Mouse (Mus musculus): Measurements from ENCODE around the gene Phf21a. TPM values are rescaled to one million over a fixed set of nuclear protein-coding genes. Genes with fewer than 3 reads are reported as not detected.
A peak's percentile ranks its signal among the peaks of the same experiment; 100 is the strongest.

Gene Phf21a
- polyA plus RNA-seq, 1 experiment from 2014 or later = 44.1 TPM

DNA sequence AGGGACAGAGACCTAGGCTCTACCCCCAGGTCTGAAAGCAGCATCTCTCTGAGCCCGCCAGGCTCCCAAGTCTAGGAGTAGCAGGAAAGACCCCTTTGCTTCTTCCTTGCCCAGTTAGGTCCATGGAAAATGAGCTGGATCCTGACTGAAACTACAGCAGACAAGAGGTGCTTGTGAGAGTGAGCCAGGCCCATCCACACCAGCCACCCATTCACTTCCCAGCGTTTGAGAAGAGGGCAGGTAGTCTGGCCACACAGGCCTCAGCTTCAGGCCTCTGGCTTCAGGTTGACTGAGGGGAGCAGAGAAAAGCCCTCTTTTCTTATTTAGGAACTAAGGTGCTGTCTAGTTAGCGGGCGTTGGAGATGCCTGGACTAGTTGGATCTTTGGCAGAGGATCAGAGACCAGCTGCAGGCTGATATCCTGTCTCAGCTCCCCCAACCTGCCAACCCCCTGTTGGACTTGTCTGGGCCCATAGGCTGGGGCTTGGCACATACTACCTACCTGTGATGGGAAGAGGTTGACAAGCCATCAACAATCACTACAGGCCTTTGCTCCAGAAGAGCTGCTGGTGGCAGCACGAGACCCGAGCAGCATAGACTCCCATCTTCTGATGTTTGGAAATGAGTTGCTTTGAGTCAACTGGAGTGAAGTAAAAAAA lies 269.8 kb downstream of the Phf21a start:
- Histone ChIP-seq H3K27ac (no peak overlapping the region), H3K27me3 (no peaks in the 10 kb centered on the region), H3K9ac (no peak overlapping the region), H3K4me2 (no peak overlapping the region), H3K9me3 (no peaks in the 10 kb centered on the region), H3K36me3 (replicated peaks) (peaks cover 59% of the 10 kb centered on the region), H3K4me3 (replicated peaks) (no peak overlapping the region), H3K4me1 (no peaks in the 10 kb centered on the region)
- WGBS = 95% methylated on average over 6 of the region's 6 CpGs
- ATAC-seq (ENCODE audit: low FRiP score) = no peak

DNA sequence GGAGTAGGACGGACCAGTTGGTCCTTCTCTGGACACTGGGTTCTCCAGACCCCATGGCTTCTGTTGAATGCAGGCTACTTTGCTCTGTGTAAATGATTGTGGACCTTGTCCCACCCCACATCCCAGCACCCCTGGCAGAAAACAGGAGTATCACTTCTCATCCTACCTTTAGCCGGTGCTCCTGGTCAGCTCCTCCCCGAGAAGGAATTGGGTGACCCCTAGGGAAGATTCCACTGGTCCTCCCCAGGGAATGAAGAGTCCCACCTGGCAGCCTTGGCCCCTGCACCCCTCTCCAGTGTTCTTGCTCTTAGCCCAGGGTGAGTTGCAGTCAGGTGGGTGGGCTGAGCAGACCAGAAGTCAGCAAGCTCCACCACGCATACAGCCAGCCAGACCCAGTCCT lies 271.2 kb downstream of the Phf21a start:
- H3K36me3 ChIP-seq (replicated peaks) = peaks cover 45% of the 10 kb centered on the region
- no peak overlapping the region for H3K4me2 ChIP-seq
- 89% methylated on average over 4 of the region's 4 CpGs for WGBS
- H3K27me3 ChIP-seq = peaks cover 2% of the 10 kb centered on the region; the same call in 1 of the 2 replicates
- 0 out of 2 replicates have a peak, but pooled peaks cover under 1% of the 10 kb centered on the region for H3K4me1 ChIP-seq
- H3K9ac ChIP-seq = no peak overlapping the region
- no peaks in the 10 kb centered on the region for H3K9me3 ChIP-seq
- no peak for ATAC-seq (ENCODE audit: low FRiP score)
- H3K27ac ChIP-seq = no peak overlapping the region
- no peak overlapping the region for H3K4me3 ChIP-seq (replicated peaks)

DNA sequence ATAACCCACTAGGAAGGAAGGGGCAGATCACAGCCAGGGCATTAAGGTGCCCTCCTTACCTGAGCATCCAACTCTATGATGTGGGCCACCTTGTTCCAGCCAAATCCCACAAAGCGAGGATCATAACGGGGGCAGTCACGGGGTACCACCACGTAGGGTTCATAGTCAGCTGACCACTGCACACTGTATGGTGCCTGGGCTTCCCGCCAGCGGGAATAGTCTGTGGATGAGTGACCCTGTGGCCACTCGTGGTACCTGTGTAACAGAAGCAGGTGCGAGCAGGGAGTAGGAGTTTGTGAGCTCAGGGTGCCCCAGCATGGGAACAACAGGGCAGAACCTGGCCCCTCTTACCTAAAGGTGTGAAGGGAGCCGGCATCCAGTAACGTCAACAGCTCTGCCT lies 272.7 kb downstream of the Phf21a start:
- H3K4me2 ChIP-seq = no peak overlapping the region
- peaks cover 30% of the 10 kb centered on the region for H3K36me3 ChIP-seq (replicated peaks)
- H3K27ac ChIP-seq = no peak overlapping the region
- H3K27me3 ChIP-seq = peaks cover 17% of the 10 kb centered on the region
- WGBS = 92% methylated on average over 10 of the region's 10 CpGs
- H3K9me3 ChIP-seq = no peaks in the 10 kb centered on the region
- H3K4me3 ChIP-seq (replicated peaks) = no peak overlapping the region
- H3K4me1 ChIP-seq = peaks cover 12% of the 10 kb centered on the region
- ATAC-seq (ENCODE audit: low FRiP score) = no peak
- H3K9ac ChIP-seq = no peak overlapping the region

- peaks cover 32% of the 10 kb centered on the region for H3K4me1 ChIP-seq
- no peak overlapping the region for H3K4me3 ChIP-seq (replicated peaks)
- no peak overlapping the region for H3K9ac ChIP-seq
- H3K9me3 ChIP-seq = no peaks in the 10 kb centered on the region
- no peak overlapping the region for H3K27ac ChIP-seq
- no peak overlapping the region for H3K4me2 ChIP-seq
- peaks cover 33% of the 10 kb centered on the region for H3K27me3 ChIP-seq
- peaks cover 21% of the 10 kb centered on the region for H3K36me3 ChIP-seq (replicated peaks)
- no peak for ATAC-seq (ENCODE audit: low FRiP score)
- 46% methylated on average over 20 of the region's 20 CpGs for WGBS
Observed at GRCm38 (mm10) chr2:92367383-92368029, 274.6 kb downstream of the Phf21a start.

- WGBS = 8% methylated on average over 19 of the region's 19 CpGs
- Histone ChIP-seq H3K36me3 (replicated peaks) (0 out of 2 replicates have a peak, but pooled peaks cover 4% of the 10 kb centered on the region), H3K27ac (no peak overlapping the region), H3K9ac (peak overlapping the region; percentile 30), H3K4me3 (replicated peaks) (peak overlapping the region; percentile 35), H3K4me2 (peak overlapping the region; percentile 63), H3K27me3 (peaks cover 33% of the 10 kb centered on the region), H3K4me1 (peaks cover 52% of the 10 kb centered on the region), H3K9me3 (no peaks in the 10 kb centered on the region)
- ATAC-seq (ENCODE audit: low FRiP score) = no peak
Observed at GRCm38 (mm10) chr2:92370375-92370774, 277.5 kb downstream of the Phf21a start.

DNA sequence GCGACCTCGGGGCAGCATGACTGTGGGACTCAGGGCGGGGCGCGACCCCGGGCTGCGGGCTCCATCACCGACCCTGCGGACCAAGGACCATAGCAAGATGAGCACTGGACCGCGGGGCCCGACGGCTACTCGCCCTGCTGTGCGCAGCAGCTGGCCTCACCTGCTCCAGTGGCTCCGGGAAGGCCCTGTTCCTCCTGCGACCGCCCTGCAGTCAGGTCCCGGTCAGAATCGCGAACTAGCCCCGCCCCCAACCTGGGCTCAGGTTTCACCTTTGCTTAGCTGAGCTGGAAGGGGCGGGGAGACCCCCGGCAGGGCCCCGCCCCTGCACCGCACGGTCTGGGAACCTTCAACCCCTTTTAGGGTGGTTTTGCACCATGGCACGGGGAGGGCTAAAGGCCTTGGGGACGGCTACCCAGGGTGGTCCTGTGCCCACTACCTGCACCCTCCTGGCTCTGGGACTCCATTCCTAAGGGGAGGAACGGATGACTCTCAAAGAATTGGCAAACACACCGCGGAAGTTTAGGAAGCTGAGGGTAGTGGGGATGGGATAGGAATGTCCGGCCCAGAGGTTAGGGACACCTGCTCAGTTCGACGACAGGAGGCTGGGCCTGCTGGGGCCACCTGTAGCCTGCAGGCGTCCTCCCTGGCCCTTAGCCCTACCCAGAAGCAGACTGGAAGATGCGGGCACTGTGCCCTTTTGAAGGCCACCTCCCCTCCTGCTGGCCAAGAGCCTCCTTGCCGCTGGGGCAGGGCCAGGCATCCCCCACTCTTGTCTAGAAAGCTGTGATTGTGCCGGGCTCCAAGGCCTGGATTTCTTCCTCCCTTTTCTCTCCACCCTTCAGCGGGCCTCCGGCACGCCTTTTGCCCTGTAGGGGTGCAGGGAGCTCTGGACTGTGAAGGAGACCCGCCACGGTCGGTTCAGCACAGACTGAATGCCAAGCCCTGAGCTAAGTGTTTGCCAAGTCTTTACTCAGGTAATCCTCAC lies 278.2 kb downstream of the Phf21a start:
- H3K4me3 ChIP-seq (replicated peaks) = peak overlapping the region; percentile 35
- H3K4me2 ChIP-seq = peak overlapping the region; percentile 63
- H3K9ac ChIP-seq = peak overlapping the region; percentile 30
- H3K27ac ChIP-seq = peak overlapping the region; percentile 77
- peaks cover 33% of the 10 kb centered on the region for H3K27me3 ChIP-seq
- no peaks in the 10 kb centered on the region for H3K9me3 ChIP-seq
- WGBS = 2% methylated on average over 45 of the region's 45 CpGs
- H3K4me1 ChIP-seq = peaks cover 59% of the 10 kb centered on the region
- ATAC-seq (ENCODE audit: low FRiP score) = no peak
- no peaks in the 10 kb centered on the region for H3K36me3 ChIP-seq (replicated peaks)

DNA sequence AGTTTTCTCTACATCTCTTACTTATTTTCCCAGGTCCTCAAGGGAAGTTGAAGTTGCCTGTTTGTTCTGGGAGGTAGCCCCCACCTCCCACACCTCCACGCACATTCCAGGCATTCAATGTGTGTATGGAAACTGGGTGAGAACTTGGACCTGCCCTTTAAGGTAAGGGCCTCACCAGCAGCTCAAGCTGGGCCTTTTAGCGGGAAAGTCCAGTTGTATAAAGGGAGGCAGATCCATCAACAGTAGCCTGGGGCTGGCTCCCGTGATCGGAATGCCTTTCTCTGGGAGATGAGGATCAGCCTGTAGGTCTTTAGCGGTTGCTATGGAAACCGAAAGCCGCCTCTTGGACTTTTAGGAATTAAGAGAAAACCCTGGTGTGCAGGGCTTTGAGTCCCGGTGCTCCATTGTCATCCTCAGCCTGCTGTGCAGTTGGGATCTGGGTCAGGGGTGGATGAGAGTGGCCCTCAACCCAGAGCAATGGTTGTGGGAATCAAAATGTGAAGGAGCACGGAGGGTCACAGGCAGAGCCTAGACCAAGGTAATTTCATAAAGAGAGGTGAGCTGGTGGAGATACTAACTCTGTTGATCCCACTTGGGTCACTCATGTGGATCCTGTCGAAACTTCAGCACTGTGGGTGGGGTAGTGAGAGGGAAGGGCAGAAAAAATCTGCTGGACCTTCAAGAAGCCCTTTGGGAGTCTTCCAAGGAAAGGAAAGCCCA lies 279.2 kb downstream of the Phf21a start:
- WGBS = 3% methylated on average over 10 of the region's 10 CpGs

GRCm38 (mm10) chr2:92372767-92373436 lies 280.0 kb downstream of the Phf21a start:
- ATAC-seq (ENCODE audit: low FRiP score) = no peak
- Histone ChIP-seq H3K4me2 (0 out of 2 replicates have a peak overlapping the region, but pooled peaks have one; percentile 19), H3K27ac (peak overlapping the region; percentile 77), H3K36me3 (replicated peaks) (peaks cover 4% of the 10 kb centered on the region; the same call in 1 of the 2 replicates), H3K4me3 (replicated peaks) (no peak overlapping the region), H3K4me1 (peaks cover 64% of the 10 kb centered on the region), H3K9me3 (no peaks in the 10 kb centered on the region), H3K9ac (no peak overlapping the region), H3K27me3 (peaks cover 33% of the 10 kb centered on the region)
- WGBS = 24% methylated on average over 9 of the region's 9 CpGs

More for the DNA sequence above, 279.2 kb downstream of the Phf21a start:
- H3K9ac ChIP-seq = no peak overlapping the region
- peak overlapping the region; percentile 77 for H3K27ac ChIP-seq
- no peak for ATAC-seq (ENCODE audit: low FRiP score)
- peak overlapping the region; percentile 63; the same call in 1 of the 2 replicates for H3K4me2 ChIP-seq
- peaks cover 33% of the 10 kb centered on the region for H3K27me3 ChIP-seq
- peaks cover 64% of the 10 kb centered on the region for H3K4me1 ChIP-seq
- no peaks in the 10 kb centered on the region for H3K9me3 ChIP-seq
- no peak overlapping the region for H3K4me3 ChIP-seq (replicated peaks)
- no peaks in the 10 kb centered on the region for H3K36me3 ChIP-seq (replicated peaks)

DNA sequence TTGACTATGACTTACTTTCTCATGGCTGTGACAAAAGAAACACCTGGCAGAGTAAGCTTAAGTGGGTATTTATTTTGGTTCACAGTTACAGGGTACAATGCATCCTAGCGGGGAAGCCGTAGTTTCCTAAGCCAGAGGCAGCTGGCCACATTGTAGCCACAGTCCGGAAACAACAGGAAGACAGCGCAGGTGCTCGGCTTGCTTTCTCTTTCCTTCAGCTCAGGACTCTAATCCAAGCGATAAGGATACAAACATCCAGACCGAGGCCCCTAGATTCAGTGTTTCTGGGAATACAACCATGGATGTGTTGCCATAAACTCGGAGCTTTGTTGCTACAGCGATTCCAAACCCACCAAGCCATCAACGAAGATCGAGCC lies 280.5 kb downstream of the Phf21a start:
- Histone ChIP-seq H3K9me3 (no peaks in the 10 kb centered on the region), H3K27me3 (peaks cover 33% of the 10 kb centered on the region), H3K4me3 (replicated peaks) (no peak overlapping the region), H3K27ac (peak overlapping the region; percentile 77), H3K9ac (no peak overlapping the region), H3K4me2 (peak overlapping the region; percentile 94; the same call in 1 of the 2 replicates), H3K36me3 (replicated peaks) (peaks cover 8% of the 10 kb centered on the region), H3K4me1 (peaks cover 64% of the 10 kb centered on the region)
- ATAC-seq (ENCODE audit: low FRiP score) = no peak
- 66% methylated on average over 11 of the region's 11 CpGs for WGBS

GRCm38 (mm10) chr2:92374514-92374913 lies 281.6 kb downstream of the Phf21a start, which contains the start of the genes Pex16 and Large2:
Gene Pex16, plus strand, starts transcription at chr2:92374676.
Gene Large2, minus strand, starts transcription at chr2:92374869.
- H3K9me3 ChIP-seq = no peaks in the 10 kb centered on the region
- H3K36me3 ChIP-seq (replicated peaks) = peaks cover 19% of the 10 kb centered on the region
- 4% methylated on average over 16 of the region's 16 CpGs for WGBS
- peak within 1 kb of the TSS; percentile 94 for H3K4me2 ChIP-seq
- H3K27ac ChIP-seq = peak within 1 kb of the TSS; percentile 90
- H3K9ac ChIP-seq = peak within 1 kb of the TSS; percentile 74
- peak; percentile 6; the same call in 1 of the 2 replicates for ATAC-seq (ENCODE audit: low FRiP score)
- peak within 1 kb of the TSS; percentile 72 for H3K4me3 ChIP-seq (replicated peaks)
- H3K4me1 ChIP-seq = peaks cover 61% of the 10 kb centered on the region
- peaks cover 27% of the 10 kb centered on the region for H3K27me3 ChIP-seq

DNA sequence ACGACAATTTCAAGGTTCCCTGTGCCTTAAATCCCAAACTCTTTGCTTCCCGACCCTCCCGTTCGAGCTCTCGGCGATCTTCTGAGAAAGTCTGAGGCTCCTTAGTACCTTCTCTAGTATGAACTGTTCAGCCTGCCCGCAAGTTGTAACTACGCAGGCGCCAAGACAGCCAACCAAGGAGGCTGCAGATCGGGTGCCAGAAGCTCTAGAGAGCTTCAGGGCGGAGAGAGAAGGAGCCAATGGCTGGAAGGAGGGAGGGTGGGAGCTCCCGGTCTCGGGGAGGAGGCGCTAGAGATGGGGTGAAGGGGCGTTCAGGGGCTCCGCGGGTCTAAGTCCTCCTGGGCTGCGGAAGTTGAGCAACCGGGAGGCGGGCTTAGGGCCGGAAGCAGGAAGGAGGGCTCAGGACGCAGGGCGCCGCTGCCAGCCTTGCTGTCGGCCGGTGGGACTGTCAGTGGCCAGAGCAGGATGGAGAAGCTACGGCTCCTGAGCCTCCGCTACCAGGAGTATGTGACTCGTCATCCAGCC lies 282.2 kb downstream of the Phf21a start:
- Histone ChIP-seq H3K36me3 (replicated peaks) (peaks cover 26% of the 10 kb centered on the region), H3K9ac (peak overlapping the region; percentile 74), H3K4me3 (replicated peaks) (peak overlapping the region; percentile 72), H3K27me3 (peaks cover 20% of the 10 kb centered on the region), H3K27ac (peak overlapping the region; percentile 90), H3K4me2 (peak overlapping the region; percentile 94), H3K4me1 (peaks cover 56% of the 10 kb centered on the region), H3K9me3 (no peaks in the 10 kb centered on the region)
- WGBS = under 1% methylated on average over 29 of the region's 29 CpGs
- peak; percentile 91 for ATAC-seq (ENCODE audit: low FRiP score)
